Mouse (Mus musculus): ENCODE results near the gene Rln3.
A peak's percentile ranks its signal among the peaks of the same experiment; 100 is the strongest.
"Not testable (repeated sequence)": the region's sequence is repeated elsewhere in the genome, so short reads cannot be mapped to it uniquely, and the experiment has no call there.

Rln3 gene

GRCm38 (mm10) chr8:84021569-84021968, 23.2 kb downstream of the Rln3 start:
- no peak for DNase-seq (ENCODE audit: extremely low spot score, low read depth, low spot score)

GRCm38 (mm10) chr8:84021096-84021495, 23.7 kb downstream of the Rln3 start, which contains the start of gene Palm3:
Gene Palm3 (plus strand): TSS chr8:84021471.
- DNase-seq (ENCODE audit: extremely low spot score, low read depth, low spot score) = no peak

GRCm38 (mm10) chr8:84019738-84020137, 25.1 kb downstream of the Rln3 start:
- no peak for DNase-seq (ENCODE audit: extremely low spot score, low read depth, low spot score)

DNA sequence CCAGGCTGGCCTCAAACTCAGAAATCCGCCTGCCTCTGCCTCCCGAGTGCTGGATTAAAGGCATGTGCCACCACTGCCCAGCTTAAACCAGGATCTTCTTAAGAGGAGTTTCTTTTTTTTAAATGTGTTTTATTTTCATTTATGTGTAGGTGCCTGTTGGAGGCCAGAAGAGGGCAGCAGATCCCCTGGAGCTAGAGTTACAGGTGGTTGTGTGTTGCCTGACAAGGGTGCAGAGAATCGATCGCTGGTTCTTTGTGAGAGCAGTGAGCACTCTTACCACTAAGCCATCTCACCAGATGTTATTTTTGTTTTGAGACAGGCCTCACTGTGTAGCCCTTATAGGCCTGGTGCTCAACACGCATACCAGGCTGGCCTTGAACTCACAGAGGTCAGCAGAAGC, 29.0 kb downstream of the Rln3 start:
- no peak for DNase-seq (ENCODE audit: extremely low spot score, low read depth, low spot score)

DNA sequence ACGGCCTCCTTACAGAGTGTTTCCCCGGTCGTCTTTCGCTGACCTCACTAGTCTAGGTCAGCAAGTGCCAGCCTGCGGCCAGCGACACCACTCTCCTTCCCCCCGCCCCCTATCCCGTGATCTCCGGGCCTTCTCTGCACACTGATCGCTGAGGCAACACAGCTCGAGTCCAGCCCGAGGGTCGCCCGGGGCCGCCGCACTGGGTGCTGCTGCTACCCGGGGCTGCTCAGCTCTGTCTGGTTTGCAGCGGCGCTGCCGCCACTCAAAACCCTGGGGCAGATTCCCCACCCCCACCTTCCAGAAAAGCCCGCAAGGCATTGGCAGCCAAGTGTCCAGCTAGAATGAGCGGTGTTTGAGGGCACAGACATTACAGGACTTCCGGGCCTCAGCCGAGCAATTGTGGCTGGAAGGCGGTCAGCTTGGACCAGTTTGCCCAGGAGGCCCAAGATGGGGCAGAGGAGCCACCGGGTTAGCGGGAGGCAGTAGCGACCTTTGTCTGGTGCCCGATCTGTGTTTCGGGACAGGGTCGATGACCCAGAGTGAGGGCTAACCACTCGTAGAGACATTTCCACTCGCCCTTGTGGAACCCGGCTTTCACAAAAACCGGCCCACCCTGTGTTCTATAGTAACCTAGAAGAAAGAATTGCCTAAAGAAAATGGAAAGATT, 32.2 kb downstream of the Rln3 start:
- no peak for DNase-seq (ENCODE audit: extremely low spot score, low read depth, low spot score)

DNA sequence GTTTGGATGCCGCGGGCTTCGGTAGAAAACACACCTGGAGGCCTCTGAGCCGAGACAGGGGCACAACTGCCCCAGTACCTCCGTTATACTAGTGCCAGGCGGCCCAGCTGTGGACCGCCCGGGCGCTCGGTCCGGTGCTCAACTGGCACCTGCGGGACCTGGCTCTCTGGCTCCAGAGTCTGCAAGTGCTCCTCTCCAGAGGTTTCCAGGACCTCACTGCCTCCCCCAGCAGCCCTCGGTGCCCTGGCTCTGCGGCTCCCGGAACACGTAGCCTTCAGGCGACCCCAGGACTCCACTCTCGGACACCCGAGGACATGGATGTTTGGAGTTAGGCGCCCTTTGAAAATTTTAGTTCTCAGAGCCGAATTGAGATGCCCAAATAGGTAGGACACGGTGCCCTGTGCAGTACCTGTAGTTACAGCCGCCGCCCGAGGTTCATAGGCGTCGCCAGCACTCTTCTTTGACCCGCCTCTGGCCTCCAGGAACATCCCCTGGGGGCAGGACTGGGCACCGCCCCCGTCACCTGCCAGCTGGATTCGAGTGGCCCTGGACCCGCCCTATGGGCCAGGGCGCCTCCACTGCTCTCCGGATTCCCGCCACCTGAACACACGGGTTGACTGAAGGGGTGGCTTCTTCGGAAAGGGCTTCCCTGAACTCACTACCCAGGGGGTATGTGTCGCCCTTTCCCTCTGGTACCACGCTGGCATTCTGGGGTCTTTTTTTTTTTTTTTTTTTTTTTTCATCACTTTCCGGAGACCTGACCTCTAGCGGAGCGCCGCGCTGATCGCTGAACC, 32.9 kb downstream of the Rln3 start, which contains the start of gene 2210011C24Rik:
TSS of gene 2210011C24Rik (minus strand) at position 467 of the 794 bp plus-strand sequence.
- DNase-seq (ENCODE audit: extremely low spot score, low read depth, low spot score) = no peak

GRCm38 (mm10) chr8:84010625-84011611, 33.9 kb downstream of the Rln3 start:
- no peak for DNase-seq (ENCODE audit: extremely low spot score, low read depth, low spot score)

GRCm38 (mm10) chr8:84009876-84010275, 34.9 kb downstream of the Rln3 start:
- DNase-seq (ENCODE audit: extremely low spot score, low read depth, low spot score) = peak; percentile 81

- no peak for DNase-seq (ENCODE audit: extremely low spot score, low read depth, low spot score)
Observed at GRCm38 (mm10) chr8:84008362-84008761, 36.4 kb downstream of the Rln3 start.

DNA sequence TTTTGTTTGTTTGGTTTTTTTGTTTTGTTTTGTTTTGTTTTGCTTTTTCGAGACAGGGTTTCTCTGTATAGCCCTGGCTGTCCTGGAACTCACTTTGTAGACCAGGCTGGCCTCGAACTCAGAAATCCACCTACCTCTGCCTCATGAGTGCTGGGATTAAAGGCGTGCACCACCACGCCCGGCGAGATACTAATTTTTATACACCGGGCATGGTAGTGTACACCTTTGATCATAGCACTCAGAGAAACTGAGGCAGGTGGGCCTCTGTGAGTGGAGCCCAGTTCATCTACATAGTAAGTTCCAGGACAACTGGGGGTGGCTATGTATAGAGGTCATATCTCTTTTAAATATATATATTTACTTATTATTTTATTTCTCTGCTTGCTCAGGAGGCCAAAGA, 39.3 kb downstream of the Rln3 start:
- not testable (repeated sequence) for DNase-seq (ENCODE audit: extremely low spot score, low read depth, low spot score)

DNA sequence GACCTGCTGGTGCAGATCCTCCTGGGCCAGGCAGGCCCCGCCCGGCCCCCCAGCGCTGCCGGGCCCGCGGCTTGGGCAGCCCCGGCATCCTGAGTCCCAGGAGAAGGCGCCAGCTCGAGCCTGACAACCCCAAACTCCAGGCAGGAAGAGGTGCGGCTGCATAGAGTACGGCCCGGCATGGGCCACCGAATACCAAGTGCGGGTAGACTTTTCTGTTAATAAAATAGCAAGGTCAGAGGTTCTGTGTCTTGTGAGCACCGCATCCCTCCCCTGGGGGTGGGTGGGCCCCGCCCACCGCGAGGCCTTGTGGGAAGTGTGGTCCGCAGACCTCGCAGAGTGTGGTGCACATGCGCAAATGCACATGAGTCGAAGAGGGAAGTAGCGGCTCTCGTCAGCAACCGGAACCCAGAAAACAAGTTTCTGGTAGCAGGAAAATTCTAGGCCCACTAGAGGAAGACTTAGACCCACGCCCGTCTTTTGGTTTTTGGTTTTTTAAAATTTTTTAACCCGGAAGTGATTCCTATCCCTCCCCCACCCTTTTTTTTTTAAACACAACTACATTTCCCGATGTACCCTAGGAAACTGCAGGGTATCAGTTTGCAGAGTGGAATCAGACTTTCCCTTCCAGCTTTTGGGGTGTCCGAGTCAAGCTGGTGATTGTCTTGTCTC, 40.1 kb downstream of the Rln3 start:
- DNase-seq (ENCODE audit: extremely low spot score, low read depth, low spot score) = peak; percentile 80

DNA sequence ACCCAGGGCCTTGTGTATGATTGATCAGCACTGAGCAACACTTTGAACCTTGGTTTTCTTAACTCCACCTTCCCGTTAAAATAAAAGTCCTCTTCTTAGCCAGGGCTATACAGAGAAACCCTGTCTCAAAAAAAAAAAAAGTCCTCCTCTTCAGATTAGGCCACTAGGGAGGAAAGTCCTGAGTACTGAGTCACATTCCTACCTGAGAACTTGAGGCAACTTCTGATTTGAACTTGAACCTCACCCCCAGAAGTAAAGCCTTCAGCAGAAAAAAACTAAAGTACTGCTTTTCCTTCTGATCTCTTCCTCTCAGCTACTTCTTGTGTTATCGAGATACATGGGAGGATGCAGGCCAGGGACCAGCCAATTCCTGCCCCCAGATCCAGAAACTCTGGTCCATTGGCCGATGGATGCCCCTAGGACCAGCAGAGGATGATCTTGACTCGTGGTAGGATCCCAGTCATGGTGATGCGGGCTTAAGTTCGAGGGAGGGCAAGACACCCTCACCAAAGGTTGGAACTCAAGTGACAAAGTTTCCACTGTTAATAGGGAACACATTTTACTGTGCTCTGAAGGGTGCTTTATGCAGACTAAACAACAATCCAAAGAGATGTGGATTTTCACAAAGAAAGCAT, 41.1 kb downstream of the Rln3 start:
- DNase-seq (ENCODE audit: extremely low spot score, low read depth, low spot score) = no peak

GRCm38 (mm10) chr8:84002957-84003611, 41.7 kb downstream of the Rln3 start:
- DNase-seq (ENCODE audit: extremely low spot score, low read depth, low spot score) = no peak

- no peak for DNase-seq (ENCODE audit: extremely low spot score, low read depth, low spot score)
Observed at GRCm38 (mm10) chr8:84001281-84002000, 43.4 kb downstream of the Rln3 start, which contains the start of gene 1700067K01Rik. Gene 1700067K01Rik (plus strand): TSS chr8:84001502.

GRCm38 (mm10) chr8:83999825-84000224, 45.0 kb downstream of the Rln3 start:
- DNase-seq (ENCODE audit: extremely low spot score, low read depth, low spot score) = no peak

GRCm38 (mm10) chr8:83999057-83999705, 45.6 kb downstream of the Rln3 start:
- no peak for DNase-seq (ENCODE audit: extremely low spot score, low read depth, low spot score)

- no peak for DNase-seq (ENCODE audit: extremely low spot score, low read depth, low spot score)
Observed at GRCm38 (mm10) chr8:83998231-83999056, 46.4 kb downstream of the Rln3 start.

Data from hindlimb bud, embryonic 11.5 days (tissue).